Mouse (Mus musculus): ENCODE data around the gene Stk39. TPM values are rescaled to one million over a fixed set of nuclear protein-coding genes. Genes with fewer than 3 reads are reported as not detected.
A peak's percentile ranks its signal among the peaks of the same experiment; 100 is the strongest.

The Stk39 gene
- polyA plus RNA-seq, 1 experiment from 2014 or later = 29.0 TPM

DNA sequence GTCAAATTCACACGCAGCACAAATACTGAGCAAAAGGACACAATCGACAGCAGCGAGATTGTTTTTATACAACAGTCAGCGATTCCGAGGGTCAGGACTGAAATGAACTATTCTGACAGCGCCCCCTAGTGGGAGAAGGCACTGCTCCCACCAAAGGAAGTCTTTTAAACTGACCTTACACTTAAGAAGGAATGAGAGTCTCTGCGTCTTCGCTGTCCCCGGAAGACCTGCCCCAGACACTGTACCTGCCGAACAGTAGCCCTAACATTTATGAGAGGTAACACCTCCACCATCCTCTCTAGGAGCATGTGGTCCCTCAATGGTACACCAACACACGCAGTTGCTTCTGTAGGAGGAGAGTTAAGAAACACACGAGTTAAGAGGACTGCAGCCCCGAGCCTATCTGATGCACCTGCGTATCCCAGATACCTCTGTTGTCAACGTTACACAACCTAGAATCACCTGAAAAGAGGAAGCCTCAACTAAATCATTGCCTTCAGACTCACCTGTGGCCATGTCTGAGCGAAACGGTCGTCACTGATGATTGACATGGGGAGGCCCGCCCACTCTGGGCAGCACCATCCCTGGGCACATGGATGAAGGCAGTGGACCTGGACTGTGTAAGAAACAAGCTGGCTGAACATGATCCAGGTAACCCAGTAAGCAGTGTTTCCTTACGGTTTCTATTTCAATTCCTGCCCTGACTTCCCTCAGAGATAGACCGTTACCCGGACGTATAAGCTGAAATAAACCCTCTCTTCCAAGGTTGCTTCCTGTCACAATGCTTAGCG is 122.3 kb downstream of the Stk39 start:
- H3K36me3 ChIP-seq (ENCODE audit: insufficient read depth, low read length) = 0 out of 2 replicates have a peak, but pooled peaks cover 5% of the 10 kb centered on the region
- ATAC-seq (replicated peaks; ENCODE audit: low FRiP score, low read depth) (peak; percentile 45), DNase-seq (ENCODE audit: low spot score) (peak; percentile 91)
- TF ChIP-seq CTCF (IDR thresholded peaks at IDR 0.05; ENCODE audit: low read depth) = peak; percentile 89
- H3K4me1 ChIP-seq (replicated peaks; ENCODE audit: insufficient read depth, low read length) = no peaks in the 10 kb centered on the region
- H3K27me3 ChIP-seq (ENCODE audit: insufficient read depth, low read length) = no peaks in the 10 kb centered on the region
- H3K4me2 ChIP-seq (ENCODE audit: low read length) = no peak overlapping the region
- H3K9me3 ChIP-seq (replicated peaks; ENCODE audit: low read length) = no peaks in the 10 kb centered on the region
- no peak overlapping the region for H3K4me3 ChIP-seq (replicated peaks; ENCODE audit: low read depth, low read length)
- no peak overlapping the region for H3K9ac ChIP-seq (ENCODE audit: low read depth, low read length)
- no peak overlapping the region for H3K27ac ChIP-seq
- 58% methylated on average over 24 of the region's 24 CpGs for WGBS

DNA sequence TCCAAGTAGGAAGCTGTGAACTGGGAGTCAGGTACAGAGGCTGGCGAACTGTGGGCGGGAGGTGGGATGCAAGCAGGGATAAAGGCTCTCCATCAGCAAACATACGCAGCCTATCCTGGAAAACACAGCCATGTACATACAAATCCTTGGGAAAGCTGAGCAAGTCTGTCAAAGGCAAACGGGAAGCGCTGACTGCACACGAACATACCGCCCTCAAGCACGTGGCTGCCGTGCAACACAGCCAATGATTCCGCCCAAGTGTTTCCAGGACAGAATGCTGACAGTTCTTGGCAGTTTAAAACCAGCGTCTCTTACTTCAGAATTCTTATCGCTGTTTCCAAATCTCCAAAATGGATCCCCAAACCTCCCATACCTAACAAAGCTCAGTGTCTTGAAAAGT is 123.1 kb downstream of the Stk39 start:
- Histone ChIP-seq H3K27ac (no peak overlapping the region), H3K27me3 (ENCODE audit: insufficient read depth, low read length) (no peaks in the 10 kb centered on the region), H3K9me3 (replicated peaks; ENCODE audit: low read length) (no peaks in the 10 kb centered on the region), H3K9ac (ENCODE audit: low read depth, low read length) (no peak overlapping the region), H3K4me2 (ENCODE audit: low read length) (no peak overlapping the region), H3K36me3 (ENCODE audit: insufficient read depth, low read length) (0 out of 2 replicates have a peak, but pooled peaks cover 5% of the 10 kb centered on the region), H3K4me1 (replicated peaks; ENCODE audit: insufficient read depth, low read length) (no peaks in the 10 kb centered on the region), H3K4me3 (replicated peaks; ENCODE audit: low read depth, low read length) (no peak overlapping the region)
- ATAC-seq (replicated peaks; ENCODE audit: low FRiP score, low read depth) (no peak), DNase-seq (ENCODE audit: low spot score) (no peak)
- TF ChIP-seq CTCF (IDR thresholded peaks at IDR 0.05; ENCODE audit: low read depth) = no peak
- WGBS = 82% methylated on average over 12 of the region's 12 CpGs

DNA sequence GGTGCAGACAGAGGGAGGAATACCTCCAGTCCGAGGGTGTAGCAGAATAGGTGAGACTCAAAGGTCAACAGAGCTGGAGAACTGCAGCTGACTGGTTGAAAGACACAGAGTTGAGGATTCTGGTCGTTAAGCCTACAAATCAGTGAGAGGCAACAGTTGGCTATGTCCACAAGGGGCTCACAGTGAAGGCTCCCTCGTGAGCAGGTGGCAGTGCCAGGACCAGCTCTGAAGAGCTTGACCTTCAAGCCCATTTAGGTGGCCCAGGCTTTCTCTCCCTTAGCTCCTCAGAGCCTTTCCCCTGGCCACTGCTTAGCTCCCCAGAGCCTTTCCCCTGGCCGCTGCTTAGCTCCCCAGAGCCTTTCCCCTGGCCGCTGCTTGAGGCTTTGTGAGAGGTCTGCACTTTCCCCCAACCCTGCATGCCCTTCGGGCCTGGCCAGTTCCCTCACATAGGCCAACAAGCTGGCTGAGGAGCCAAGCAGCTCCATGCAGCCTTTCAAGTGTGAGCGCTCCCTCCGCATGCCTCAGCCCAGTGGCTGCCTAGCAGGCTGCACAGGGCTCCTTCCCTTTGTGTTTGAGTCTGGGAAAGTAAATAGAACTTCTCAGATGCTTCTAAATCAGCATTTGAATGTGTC is 125.3 kb downstream of the Stk39 start:
- DNase-seq (ENCODE audit: low spot score) (no peak), ATAC-seq (replicated peaks; ENCODE audit: low FRiP score, low read depth) (0 out of 2 replicates have a peak, but pooled peaks have one; percentile 17)
- H3K9ac ChIP-seq (ENCODE audit: low read depth, low read length) = no peak overlapping the region
- no peak for TF ChIP-seq CTCF (IDR thresholded peaks at IDR 0.05; ENCODE audit: low read depth)
- no peaks in the 10 kb centered on the region for H3K4me1 ChIP-seq (replicated peaks; ENCODE audit: insufficient read depth, low read length)
- H3K4me2 ChIP-seq (ENCODE audit: low read length) = no peak overlapping the region
- no peak overlapping the region for H3K27ac ChIP-seq
- H3K36me3 ChIP-seq (ENCODE audit: insufficient read depth, low read length) = peaks cover 6% of the 10 kb centered on the region; the same call in 1 of the 2 replicates
- H3K4me3 ChIP-seq (replicated peaks; ENCODE audit: low read depth, low read length) = no peak overlapping the region
- H3K27me3 ChIP-seq (ENCODE audit: insufficient read depth, low read length) = no peaks in the 10 kb centered on the region
- 61% methylated on average over 8 of the region's 8 CpGs for WGBS
- H3K9me3 ChIP-seq (replicated peaks; ENCODE audit: low read length) = no peaks in the 10 kb centered on the region

DNA sequence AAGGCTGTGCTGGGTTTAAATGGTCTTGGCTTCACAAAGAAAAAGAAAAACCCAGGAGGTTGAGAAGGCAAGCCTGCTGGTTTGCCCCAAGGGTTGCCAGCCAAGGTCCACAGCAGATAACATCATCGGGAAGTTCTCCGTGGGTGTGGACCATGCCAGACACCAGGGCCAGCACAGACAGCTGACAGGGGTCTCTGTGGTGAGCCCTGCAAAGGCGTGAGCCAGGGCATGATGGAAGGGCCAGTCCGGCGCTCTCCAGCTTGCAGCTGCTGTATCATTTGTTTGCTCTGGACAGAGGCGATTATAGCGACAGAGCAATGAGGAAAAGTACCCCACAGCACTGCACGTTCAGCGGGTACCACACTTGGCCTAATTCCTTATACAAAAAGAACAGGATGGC is 126.8 kb downstream of the Stk39 start:
- H3K9me3 ChIP-seq (replicated peaks; ENCODE audit: low read length) = no peaks in the 10 kb centered on the region
- no peak overlapping the region for H3K9ac ChIP-seq (ENCODE audit: low read depth, low read length)
- H3K27ac ChIP-seq = no peak overlapping the region
- no peak overlapping the region for H3K4me2 ChIP-seq (ENCODE audit: low read length)
- no peak for TF ChIP-seq CTCF (IDR thresholded peaks at IDR 0.05; ENCODE audit: low read depth)
- no peak for ATAC-seq (replicated peaks; ENCODE audit: low FRiP score, low read depth)
- no peak overlapping the region for H3K4me3 ChIP-seq (replicated peaks; ENCODE audit: low read depth, low read length)
- 93% methylated on average over 9 of the region's 9 CpGs for WGBS
- H3K27me3 ChIP-seq (ENCODE audit: insufficient read depth, low read length) = no peaks in the 10 kb centered on the region
- H3K4me1 ChIP-seq (replicated peaks; ENCODE audit: insufficient read depth, low read length) = no peaks in the 10 kb centered on the region
- no peak for DNase-seq (ENCODE audit: low spot score)
- peaks cover 6% of the 10 kb centered on the region; the same call in 1 of the 2 replicates for H3K36me3 ChIP-seq (ENCODE audit: insufficient read depth, low read length)

DNA sequence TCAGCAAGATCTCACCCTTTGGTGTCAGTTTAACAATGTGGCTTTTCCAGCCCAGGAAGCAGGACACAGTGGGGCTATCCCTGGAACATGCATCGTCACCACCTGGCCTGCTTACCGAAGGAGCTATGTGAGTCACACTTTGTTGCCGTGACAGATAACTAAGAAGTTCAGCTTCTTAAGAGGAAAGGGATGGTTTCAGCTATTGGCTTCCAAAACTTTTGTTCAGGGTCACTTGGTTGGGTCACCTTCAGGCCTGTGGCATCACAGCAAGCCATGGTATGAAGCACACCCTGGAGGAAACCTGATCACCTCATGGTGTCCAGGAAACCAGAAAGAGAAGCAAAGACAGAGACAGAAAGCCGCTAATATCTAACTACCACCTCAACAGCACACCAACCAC is 128.3 kb downstream of the Stk39 start:
- 59% methylated on average over 4 of the region's 4 CpGs for WGBS
- H3K4me2 ChIP-seq (ENCODE audit: low read length) = no peak overlapping the region
- H3K9me3 ChIP-seq (replicated peaks; ENCODE audit: low read length) = no peaks in the 10 kb centered on the region
- no peak for TF ChIP-seq CTCF (IDR thresholded peaks at IDR 0.05; ENCODE audit: low read depth)
- no peaks in the 10 kb centered on the region for H3K27me3 ChIP-seq (ENCODE audit: insufficient read depth, low read length)
- H3K4me1 ChIP-seq (replicated peaks; ENCODE audit: insufficient read depth, low read length) = no peaks in the 10 kb centered on the region
- no peak overlapping the region for H3K27ac ChIP-seq
- DNase-seq (ENCODE audit: low spot score) (no peak), ATAC-seq (replicated peaks; ENCODE audit: low FRiP score, low read depth) (no peak)
- no peak overlapping the region for H3K9ac ChIP-seq (ENCODE audit: low read depth, low read length)
- no peak overlapping the region for H3K4me3 ChIP-seq (replicated peaks; ENCODE audit: low read depth, low read length)
- peaks cover 6% of the 10 kb centered on the region; the same call in 1 of the 2 replicates for H3K36me3 ChIP-seq (ENCODE audit: insufficient read depth, low read length)

DNA sequence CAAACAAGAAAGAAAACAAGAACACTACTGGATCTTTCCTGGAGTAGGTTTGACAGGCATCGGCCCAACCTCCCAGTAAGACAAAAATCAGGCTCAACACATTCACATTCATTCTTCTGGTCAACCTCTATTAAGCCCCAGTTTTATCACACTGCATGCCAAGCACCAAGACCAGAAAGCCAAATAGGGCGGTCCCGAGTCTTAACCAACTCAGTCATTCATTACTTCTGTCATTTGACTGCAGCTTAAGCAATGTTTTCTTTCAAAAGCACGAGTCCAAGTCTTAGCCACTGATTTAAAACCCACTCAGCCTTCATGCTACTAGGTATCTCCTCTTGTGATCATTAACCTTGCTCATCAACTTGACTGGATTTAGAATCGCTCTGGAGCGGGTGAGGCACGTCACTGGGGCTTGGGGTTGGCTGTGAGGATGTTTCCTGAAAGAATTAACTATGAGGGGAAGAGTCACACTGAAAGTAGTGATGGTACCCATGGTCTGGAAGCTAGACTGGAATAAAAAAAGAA is 129.9 kb downstream of the Stk39 start:
- no peak overlapping the region for H3K27ac ChIP-seq
- no peak overlapping the region for H3K4me2 ChIP-seq (ENCODE audit: low read length)
- H3K9ac ChIP-seq (ENCODE audit: low read depth, low read length) = no peak overlapping the region
- H3K27me3 ChIP-seq (ENCODE audit: insufficient read depth, low read length) = no peaks in the 10 kb centered on the region
- ATAC-seq (replicated peaks; ENCODE audit: low FRiP score, low read depth) (no peak), DNase-seq (ENCODE audit: low spot score) (no peak)
- H3K36me3 ChIP-seq (ENCODE audit: insufficient read depth, low read length) = peaks cover 6% of the 10 kb centered on the region; the same call in 1 of the 2 replicates
- H3K4me1 ChIP-seq (replicated peaks; ENCODE audit: insufficient read depth, low read length) = no peaks in the 10 kb centered on the region
- no peak overlapping the region for H3K4me3 ChIP-seq (replicated peaks; ENCODE audit: low read depth, low read length)
- no peaks in the 10 kb centered on the region for H3K9me3 ChIP-seq (replicated peaks; ENCODE audit: low read length)
- TF ChIP-seq CTCF (IDR thresholded peaks at IDR 0.05; ENCODE audit: low read depth) = no peak
- WGBS = 73% methylated on average over 7 of the region's 7 CpGs

All from kidney, postnatal 0 days (tissue).